8 mouse cellular contexts compared by ENCODE assay signal in the genomic region with DNA sequence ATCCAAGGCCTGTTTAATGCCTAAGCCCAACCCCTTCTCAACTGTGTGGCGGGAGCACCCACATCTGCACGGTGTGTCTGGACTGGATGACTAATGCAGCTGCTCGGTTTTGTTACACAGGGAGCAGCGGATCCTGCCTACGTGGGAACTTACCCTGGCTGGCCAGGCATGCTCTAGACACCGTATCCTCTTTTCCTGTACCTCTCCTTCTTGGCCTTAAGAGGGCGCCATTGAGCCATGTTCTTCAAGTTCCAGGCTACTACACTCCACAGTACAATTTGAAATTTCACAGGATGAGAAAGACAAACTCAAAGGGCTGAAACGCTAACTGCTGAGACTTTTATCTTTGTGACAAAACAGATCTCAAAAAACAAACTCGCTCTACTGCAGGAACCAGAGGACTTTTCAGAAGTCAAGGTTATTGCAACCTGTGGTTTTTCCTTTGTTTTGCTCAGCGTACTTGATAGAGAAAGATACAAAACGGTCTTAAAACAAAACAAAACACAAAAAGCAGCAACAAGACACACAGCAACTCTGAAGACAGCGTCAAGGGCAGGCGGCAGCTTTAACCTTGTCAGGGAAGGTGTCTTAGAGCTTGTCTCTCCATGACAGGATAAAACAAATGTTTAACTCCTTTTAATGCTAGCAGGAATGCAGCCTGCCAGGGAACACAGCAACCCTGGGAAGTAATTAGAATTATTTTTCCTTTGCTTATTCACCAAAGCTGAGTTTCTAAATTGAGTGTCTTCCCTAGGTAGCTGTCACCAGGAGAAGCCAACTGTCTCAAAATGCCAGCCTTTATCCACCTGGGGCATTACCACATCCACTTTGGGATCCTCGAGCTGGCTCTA. TPM values are rescaled to one million over a fixed set of nuclear protein-coding genes. Genes with fewer than 3 reads are reported as not detected.
A peak's percentile ranks its signal among the peaks of the same experiment; 100 is the strongest.
DNase-seq lines count a peak whose midpoint lies in the region; ATAC-seq lines count a peak whose summit lies in the region.

No protein-coding gene starts in this region.

- H3K27ac ChIP-seq in hindbrain, embryonic 15.5 days (replicated peaks): 0 out of 2 replicates have a peak overlapping the region, but pooled peaks have one; percentile 3

- H3K27me3 ChIP-seq in hindbrain, embryonic 15.5 days: peaks cover 13% of the 10 kb centered on the region; the same call in 1 of the 2 replicates

- no peaks in the 10 kb centered on the region for H3K9me3 ChIP-seq in hindbrain, embryonic 15.5 days

- H3K9ac ChIP-seq in hindbrain, embryonic 15.5 days: no peak overlapping the region

- no peak overlapping the region for H3K4me3 ChIP-seq in hindbrain, embryonic 15.5 days

- ATAC-seq in activated CD4-positive, CD25-positive, alpha-beta regulatory T cell, adult 4 months: peak; percentile 63
- ATAC-seq in hindbrain, embryonic 15.5 days (ENCODE audit: low FRiP score, low read depth): peak; percentile 86

- no peaks in the 10 kb centered on the region for H3K36me3 ChIP-seq in hindbrain, embryonic 15.5 days

- 5% methylated on average over 14 of the region's 14 CpGs for WGBS in hindbrain, embryonic 15.5 days

- peak; percentile 42 to 60 for DNase-seq in cerebellum, postnatal 36 days
- DNase-seq in frontal cortex, postnatal 36 days (ENCODE audit: low spot score in 2 of 2): peak; percentile 48 to 82
- peak; percentile 22 to 38 for DNase-seq in layer of hippocampus, postnatal 25 days (ENCODE audit: extremely low spot score in 1 of 2, low spot score in 1 of 2)
- DNase-seq in lung, postnatal 10 days: peak; percentile 84
- DNase-seq in ovary, postnatal 36 days (ENCODE audit: low spot score): peak; percentile 44
- DNase-seq in thymus, postnatal 4 days: peak; percentile 70

- peaks cover 7% of the 10 kb centered on the region for H3K4me1 ChIP-seq in hindbrain, embryonic 15.5 days (replicated peaks)

- peak overlapping the region; percentile 16; the same call in 1 of the 2 replicates for H3K4me2 ChIP-seq in hindbrain, embryonic 15.5 days

RNA-seq across cellular contexts. Expression of gene Ets1, which starts 44.1 kb away (rescaled TPM):
- 100 to 1,000 TPM; 724 to 833 TPM for polyA plus RNA-seq in activated CD4-positive, CD25-positive, alpha-beta regulatory T cell, adult 4 months (2017; shearing (Covaris generic))
- polyA plus RNA-seq in hindbrain, embryonic 15.5 days (2015; fragmentation: Nextera tagmentation; extraction: Ambion mirVana): 18.9 and 19.1 TPM in 2 replicates
- 10 to 100 TPM; 10.4 to 12.1 TPM for total RNA-seq in layer of hippocampus, postnatal 25 days (2021)

RNA-seq across cellular contexts. Expression of gene Fli1, which starts 49.3 kb away (rescaled TPM):
- polyA plus RNA-seq in activated CD4-positive, CD25-positive, alpha-beta regulatory T cell, adult 4 months (2017; shearing (Covaris generic)): 100 to 1,000 TPM; 114 to 122 TPM
- polyA plus RNA-seq in hindbrain, embryonic 15.5 days (2015; fragmentation: Nextera tagmentation; extraction: Ambion mirVana): 8.7 TPM in 2 replicates
- 1 to 10 TPM; 4.6 to 5.3 TPM for total RNA-seq in layer of hippocampus, postnatal 25 days (2021)

Comparison
In these comparisons a context has a peak if more than half of its experiments do, and no peak if none do; other contexts are left out.
1. DNase-seq: peak in every context shown above with its lines; median percentile 84 in lung, postnatal 10 days; 70 in thymus, postnatal 4 days; 65 in frontal cortex, postnatal 36 days; 51 in cerebellum, postnatal 36 days; 44 in ovary, postnatal 36 days; 30 in layer of hippocampus, postnatal 25 days.
2. RNA of gene Ets1, which starts 44.1 kb away (polyA plus RNA-seq): 724 to 833 TPM in activated CD4-positive, CD25-positive, alpha-beta regulatory T cell, adult 4 months; 18.9 to 19.1 TPM in hindbrain, embryonic 15.5 days; every median in the first group is over 10 times any median in the second.
3. RNA of gene Fli1, which starts 49.3 kb away (polyA plus RNA-seq): 114 to 122 TPM in activated CD4-positive, CD25-positive, alpha-beta regulatory T cell, adult 4 months; 8.7 TPM in hindbrain, embryonic 15.5 days; every median in the first group is over 10 times any median in the second.